Mouse (Mus musculus) C2C12 (cell line): Measurements from ENCODE around the gene Foxp1. TPM values are rescaled to one million over a fixed set of nuclear protein-coding genes. Genes with fewer than 3 reads are reported as not detected.

Experiments used
- H3K27me3 ChIP-seq: one replicate; pipeline ENCODE4 v1.6.1; 2011; ENCODE audit not compliant: control insufficient read depth, insufficient read depth, insufficient read length
- H3K36me3 ChIP-seq: one replicate; pipeline ENCODE4 v1.6.1; 2011; ENCODE audit not compliant: control insufficient read depth, insufficient read depth
- H3K4me3 ChIP-seq: one replicate; pipeline ENCODE4 v1.5.1; 2011; ENCODE audit warnings: mild to moderate bottlenecking, control low read depth; ENCODE audit not compliant: poor library complexity, insufficient read depth, severe bottlenecking
- H3K79me2 ChIP-seq: one replicate; pipeline ENCODE4 v1.6.1; 2011; ENCODE audit not compliant: control insufficient read depth, insufficient read depth
- H3K79me3 ChIP-seq: one replicate; pipeline ENCODE4 v1.6.1; 2011; ENCODE audit warnings: low read depth, control low read depth
- H3ac ChIP-seq: one replicate; pipeline ENCODE3; 2011; ENCODE audit warnings: low read depth; ENCODE audit not compliant: control insufficient read depth, insufficient read length
- CEBPB ChIP-seq: IDR thresholded peaks from one replicate; pipeline ENCODE4 v1.6.1; 2011; ENCODE audit warnings: low read depth, mild to moderate bottlenecking, control low read depth, moderate library complexity
- CTCF ChIP-seq: IDR thresholded peaks from one replicate; pipeline ENCODE4 v1.5.1; 2011; ENCODE audit not compliant: control insufficient read depth, insufficient read depth, insufficient read length
- FOSL1 ChIP-seq: IDR thresholded peaks from one replicate; pipeline ENCODE4 v1.8.0; 2011; ENCODE audit warnings: mild to moderate bottlenecking, low read length; ENCODE audit not compliant: poor library complexity, insufficient read depth, severe bottlenecking
- MAX ChIP-seq: IDR thresholded peaks from one replicate; pipeline ENCODE4 v1.6.1; 2011; ENCODE audit warnings: mild to moderate bottlenecking, control low read depth
- MYOD1 ChIP-seq: IDR thresholded peaks from one replicate; pipeline ENCODE4 v1.6.1; 2011; ENCODE audit warnings: low read depth; ENCODE audit not compliant: control insufficient read depth, insufficient read length
- MYOG ChIP-seq: IDR thresholded peaks from one replicate; pipeline ENCODE4 v1.6.1; 2011; ENCODE audit not compliant: control insufficient read depth, insufficient read length; ENCODE audit errors: extremely low read depth
- USF1 ChIP-seq: IDR thresholded peaks from one replicate; pipeline ENCODE4 v1.6.1; 2011; ENCODE audit warnings: low read depth, mild to moderate bottlenecking, control low read depth, moderate library complexity
- polyA plus RNA-seq: library from polyadenylated mRNA; unstranded; fragments of >200 nt; fragmentation: generic; extraction: Trizol; gene quantifications from one replicate; pipeline ENCODE4 v1.2.1, GENCODE M21; 2012; ENCODE audit warnings: missing spikeins

The Foxp1 gene
- polyA plus RNA-seq, 1 experiment, result 25.9 TPM

DNA sequence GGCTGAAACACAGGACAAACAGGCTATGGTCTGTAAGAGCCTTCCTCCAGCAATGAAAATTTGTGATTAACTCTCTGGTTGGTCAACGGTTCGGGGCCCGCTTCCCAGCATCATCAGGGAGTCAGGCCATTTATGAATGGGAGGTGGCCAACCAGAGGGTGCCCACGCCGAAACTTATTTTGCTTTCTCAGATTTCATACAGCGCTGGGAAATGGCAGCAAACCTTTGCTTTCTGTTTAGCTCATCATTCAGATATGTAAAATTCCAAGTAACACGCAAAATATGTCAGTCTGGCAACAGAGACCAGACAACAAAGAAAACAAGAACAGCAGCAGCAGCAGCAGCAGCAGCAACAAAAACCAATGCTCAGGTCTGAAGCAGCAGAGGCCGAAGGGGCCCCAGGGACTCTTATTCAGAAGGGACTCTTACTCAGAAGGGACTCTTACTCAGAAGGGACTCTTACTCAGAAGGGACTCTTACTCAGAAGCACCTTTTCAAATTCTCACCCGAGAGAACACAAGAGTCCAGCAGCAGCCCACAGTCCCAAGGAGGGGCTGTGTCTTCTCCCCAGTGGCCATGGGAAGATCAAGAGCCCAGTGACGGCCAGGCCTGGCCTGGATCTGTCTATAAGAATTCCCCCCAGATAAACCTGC lies 391.6 kb downstream of the Foxp1 start:
- Histone ChIP-seq H3K79me3 (no peaks in the 10 kb centered on the region), H3K36me3 (no peaks in the 10 kb centered on the region), H3K4me3 (no peak overlapping the region), H3K27me3 (no peaks in the 10 kb centered on the region), H3ac (no peak overlapping the region), H3K79me2 (no peaks in the 10 kb centered on the region)
- TF ChIP-seq CEBPB (no peak), FOSL1 (no peak), MYOD1 (no peak), USF1 (no peak), MAX (no peak), MYOG (no peak), CTCF (no peak)

DNA sequence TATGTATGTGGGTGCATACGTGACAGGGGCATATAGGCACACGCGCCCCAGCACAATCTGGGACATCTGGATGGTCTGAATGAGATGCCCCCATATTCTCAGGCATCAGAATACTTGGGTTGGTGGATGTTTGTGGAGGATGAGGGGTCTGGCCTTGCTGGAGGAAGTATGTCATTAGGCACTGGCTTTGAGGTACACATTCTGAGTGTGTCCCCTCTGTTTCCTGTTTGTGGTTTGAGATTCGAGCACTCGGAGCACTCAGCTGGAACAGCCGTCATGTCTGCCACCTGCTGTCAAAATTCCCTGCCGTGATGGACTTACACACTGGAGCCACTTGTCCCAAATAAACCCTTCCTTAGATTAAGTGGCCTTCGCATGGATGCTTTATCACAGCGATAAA lies 395.8 kb downstream of the Foxp1 start:
- Histone ChIP-seq H3K79me3 (no peaks in the 10 kb centered on the region), H3K36me3 (no peaks in the 10 kb centered on the region), H3ac (no peak overlapping the region), H3K79me2 (no peaks in the 10 kb centered on the region), H3K4me3 (no peak overlapping the region), H3K27me3 (no peaks in the 10 kb centered on the region)
- TF ChIP-seq USF1 (no peak), CEBPB (no peak), FOSL1 (no peak), MYOD1 (no peak), CTCF (no peak), MAX (no peak)

DNA sequence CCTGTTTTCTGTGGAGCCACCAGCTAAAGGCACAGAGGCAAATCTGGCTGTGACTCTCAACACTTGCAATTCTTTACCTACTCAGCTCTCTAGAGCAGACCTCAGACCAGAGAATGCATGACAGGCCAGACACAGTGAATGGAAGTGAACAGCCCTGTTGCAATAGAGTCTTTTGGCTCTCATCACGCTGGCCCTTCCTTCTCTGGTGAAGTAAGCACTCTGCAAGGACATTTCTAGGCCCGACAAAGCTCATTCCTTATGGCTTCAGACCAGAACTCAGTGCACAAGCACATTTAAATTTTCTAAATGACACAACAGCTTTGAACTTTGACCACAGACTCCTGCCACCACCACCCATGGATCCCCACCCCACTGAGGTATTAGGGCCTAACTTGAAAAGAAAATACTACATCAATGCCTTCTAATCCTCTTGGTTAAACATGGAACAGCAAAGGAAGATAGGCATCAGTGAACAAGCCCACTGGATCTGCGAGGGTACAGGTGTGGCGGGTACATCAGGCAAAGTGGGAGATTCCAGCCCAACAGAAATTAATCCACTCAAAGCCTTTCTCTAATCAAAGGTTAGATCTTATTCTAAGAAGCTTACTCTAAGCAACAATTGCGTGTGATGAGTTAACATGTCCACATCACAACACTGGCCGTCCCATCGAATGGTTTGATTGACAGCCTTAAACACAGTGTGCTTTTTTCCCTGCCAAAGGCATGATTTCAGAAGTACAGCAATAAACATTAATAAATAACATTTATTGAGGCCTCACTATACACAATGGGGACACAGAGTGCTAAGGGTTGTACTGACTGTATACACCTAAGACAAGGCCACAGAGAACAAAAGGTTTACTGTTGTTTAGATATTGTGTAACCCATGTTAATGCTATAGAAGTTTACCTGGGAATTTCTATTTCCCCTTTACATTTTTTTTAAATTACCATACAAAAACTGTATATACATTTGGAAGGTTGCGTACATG lies 401.4 kb downstream of the Foxp1 start:
- Histone ChIP-seq H3K79me3 (no peaks in the 10 kb centered on the region), H3K4me3 (no peak overlapping the region), H3K79me2 (no peaks in the 10 kb centered on the region), H3ac (no peak overlapping the region), H3K36me3 (no peaks in the 10 kb centered on the region), H3K27me3 (no peaks in the 10 kb centered on the region)
- TF ChIP-seq CTCF (no peak), CEBPB (no peak), MYOG (no peak), MAX (no peak), MYOD1 (no peak), USF1 (no peak), FOSL1 (no peak)

DNA sequence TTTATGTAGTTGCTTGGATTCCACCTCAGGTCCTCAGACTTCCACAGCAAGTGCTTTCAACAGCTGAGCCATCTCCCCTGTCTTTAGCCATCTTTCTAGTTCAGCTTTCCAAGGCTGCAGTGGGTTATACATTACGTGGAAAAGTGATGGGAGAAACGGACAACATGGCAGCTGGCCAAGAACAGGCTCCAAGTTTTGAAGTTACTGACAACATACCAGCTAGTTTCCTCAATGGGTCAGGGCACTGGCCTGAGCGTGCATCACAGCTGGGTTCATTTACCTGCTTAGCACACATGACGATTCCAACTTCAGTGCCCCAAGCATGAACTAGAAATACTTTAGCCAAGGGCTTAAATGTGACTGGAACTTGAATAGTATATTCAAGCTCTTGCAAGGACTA lies 404.0 kb downstream of the Foxp1 start:
- no peaks in the 10 kb centered on the region for H3K27me3 ChIP-seq
- H3K79me3 ChIP-seq, result no peaks in the 10 kb centered on the region
- H3K36me3 ChIP-seq, result no peaks in the 10 kb centered on the region
- H3K79me2 ChIP-seq, result no peaks in the 10 kb centered on the region
- TF ChIP-seq USF1, result no peak
- TF ChIP-seq CTCF, result no peak
- TF ChIP-seq CEBPB, result no peak
- no peak for TF ChIP-seq FOSL1
- no peak for TF ChIP-seq MYOG
- TF ChIP-seq MYOD1, result no peak
- no peak for TF ChIP-seq MAX
- H3ac ChIP-seq, result no peak overlapping the region
- H3K4me3 ChIP-seq, result no peak overlapping the region

DNA sequence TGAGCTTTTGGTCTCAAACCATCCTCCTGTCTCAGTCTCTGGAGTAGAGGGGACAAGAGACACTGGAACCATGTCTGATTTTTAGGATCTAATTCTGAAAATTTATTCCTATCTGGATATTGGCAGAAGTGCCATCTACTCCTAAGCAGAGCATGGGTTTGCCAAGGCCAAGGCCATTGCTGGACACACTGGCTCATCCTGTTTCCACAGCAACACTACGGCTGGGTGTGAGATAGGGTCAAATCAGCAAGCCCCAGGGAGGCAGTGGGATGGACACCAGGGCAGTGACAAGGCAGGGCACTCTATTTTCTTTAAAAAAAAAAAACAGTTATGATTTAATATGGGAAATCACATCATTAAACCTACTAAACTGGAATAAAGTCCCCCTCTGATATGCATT lies 405.1 kb downstream of the Foxp1 start:
- Histone ChIP-seq H3K36me3 (no peaks in the 10 kb centered on the region), H3K79me3 (no peaks in the 10 kb centered on the region)
- TF ChIP-seq MYOD1 (no peak), FOSL1 (no peak), CTCF (no peak), MYOG (no peak), USF1 (no peak), CEBPB (no peak), MAX (no peak)

More for the DNA sequence above, 405.1 kb downstream of the Foxp1 start:
- no peaks in the 10 kb centered on the region for H3K79me2 ChIP-seq
- no peak overlapping the region for H3ac ChIP-seq
- no peaks in the 10 kb centered on the region for H3K27me3 ChIP-seq
- H3K4me3 ChIP-seq, result no peak overlapping the region
